Mouse (Mus musculus): ENCODE results near the gene Npas3.

Npas3 gene

DNA sequence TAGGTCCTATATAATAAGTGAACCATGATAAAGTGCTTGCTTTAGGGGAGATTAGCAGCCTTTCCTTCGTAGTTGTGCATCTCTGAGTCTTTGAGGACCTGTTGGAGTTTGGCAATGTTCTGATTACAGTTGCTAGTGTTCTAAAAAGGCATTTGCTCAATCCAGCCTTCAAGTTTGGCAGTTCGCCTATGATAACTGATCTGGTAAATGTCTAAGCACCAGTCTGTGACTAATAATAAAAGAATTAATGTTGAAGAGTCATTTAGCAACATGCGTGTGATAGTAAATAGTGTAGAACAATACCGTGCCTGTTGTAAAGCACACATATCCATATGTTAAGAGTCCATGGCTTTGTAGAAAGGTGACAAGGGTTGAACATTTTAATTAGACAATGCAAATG is 173.2 kb downstream of the Npas3 start:
- no peak for DNase-seq

- no peak for DNase-seq
Measured at GRCm38 (mm10) chr12:53423631-53424030, 175.2 kb downstream of the Npas3 start.

GRCm38 (mm10) chr12:53426006-53426405 is 177.5 kb downstream of the Npas3 start:
- no peak for DNase-seq

DNA sequence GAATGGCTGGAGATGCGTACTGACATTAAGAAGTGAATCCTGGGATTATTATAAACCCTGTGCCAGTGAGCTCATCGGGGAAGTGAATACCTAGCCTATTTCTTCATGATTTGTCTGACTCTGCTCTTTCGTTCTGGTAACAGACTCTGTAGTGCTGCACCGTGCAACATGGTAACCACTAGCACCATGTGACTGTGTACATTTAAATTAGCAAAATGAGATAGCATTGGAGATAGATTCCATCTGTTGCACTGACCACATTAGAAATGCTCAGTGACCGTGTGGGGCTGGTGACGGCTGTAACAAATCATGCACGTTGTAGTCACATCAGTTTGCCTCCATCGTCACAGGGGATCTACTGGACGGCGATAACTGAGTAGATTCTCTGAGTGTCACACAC is 178.7 kb downstream of the Npas3 start:
- no peak for DNase-seq

DNA sequence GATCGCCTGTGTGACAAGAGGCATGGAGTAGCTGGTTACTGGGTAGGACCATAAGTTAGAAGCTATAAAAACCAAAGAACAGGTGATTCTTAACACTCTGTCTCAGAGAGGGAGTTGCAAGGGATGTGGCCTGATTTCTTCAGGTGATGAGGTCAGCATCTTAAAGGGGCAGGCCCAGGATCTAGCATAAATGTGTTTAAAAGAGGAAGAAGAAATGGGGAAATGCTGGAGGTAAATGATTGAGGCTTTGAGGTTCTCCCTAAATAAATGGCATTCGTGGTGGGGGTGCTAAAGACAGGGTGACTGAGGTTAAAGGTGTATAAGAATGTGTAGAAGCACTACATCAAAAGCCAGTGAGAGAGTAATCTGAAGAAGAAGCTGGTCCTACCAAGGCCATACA is 193.6 kb downstream of the Npas3 start:
- DNase-seq, result no peak

DNA sequence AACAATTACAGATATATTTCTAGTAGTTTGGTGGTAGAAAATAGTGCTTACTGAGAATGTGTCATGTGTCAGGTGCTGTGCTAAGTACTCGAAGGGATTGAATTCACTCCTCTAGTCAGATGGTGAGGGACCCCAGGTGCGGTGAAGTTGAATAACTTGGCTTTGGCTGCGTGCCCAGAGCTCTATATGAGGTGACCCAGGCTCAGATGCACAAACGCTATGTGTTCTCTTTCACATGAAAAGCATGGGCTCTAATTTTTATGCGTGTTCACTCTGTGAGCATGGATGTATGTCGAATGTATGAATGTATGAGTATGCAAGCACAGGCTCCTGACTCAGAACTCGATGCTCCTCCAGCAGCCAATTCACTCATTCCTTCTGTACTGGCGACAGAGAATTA is 199.0 kb downstream of the Npas3 start:
- no peak for DNase-seq

GRCm38 (mm10) chr12:53448040-53448439 is 199.6 kb downstream of the Npas3 start:
- DNase-seq, result no peak

DNA sequence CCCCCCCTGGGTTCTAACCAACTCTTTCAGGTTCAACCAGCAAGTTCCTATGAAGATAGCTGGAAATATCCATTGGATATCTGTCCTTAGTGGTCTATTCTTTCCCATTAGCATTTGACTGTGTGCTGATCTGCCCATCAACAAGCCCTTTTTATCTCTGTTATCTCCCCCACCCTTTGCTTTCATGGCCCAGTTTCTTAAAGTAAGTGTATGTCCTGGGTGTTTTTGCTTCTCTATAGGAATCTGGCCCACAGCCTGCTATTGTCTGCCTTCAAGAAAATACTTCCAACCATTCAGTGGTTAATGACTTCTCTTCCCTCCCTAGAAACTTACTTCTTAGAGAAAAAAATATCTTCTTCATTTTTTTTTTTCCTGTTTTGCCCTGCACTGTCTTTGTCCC is 219.1 kb downstream of the Npas3 start:
- DNase-seq, result no peak

DNA sequence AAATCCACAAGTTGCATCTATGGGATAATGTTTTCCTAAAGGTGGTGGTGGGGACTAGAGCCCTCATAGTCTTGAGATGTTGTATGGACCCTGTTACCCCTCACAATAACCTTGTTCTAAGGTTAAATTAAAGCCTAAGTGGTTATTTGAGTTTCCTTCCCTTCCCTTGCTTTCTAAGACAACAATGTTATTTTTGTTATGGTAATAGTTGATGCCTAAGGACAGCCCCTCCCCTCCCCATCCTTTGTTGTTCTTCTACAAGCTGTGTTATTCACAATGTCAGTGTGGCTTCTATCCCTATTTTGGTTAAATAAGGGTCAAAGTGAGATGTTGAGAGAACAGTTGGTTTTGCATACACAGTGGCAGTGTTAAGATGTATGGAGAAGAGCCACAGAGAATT is 226.0 kb downstream of the Npas3 start:
- no peak for DNase-seq

GRCm38 (mm10) chr12:53484924-53485323 is 236.4 kb downstream of the Npas3 start:
- no peak for DNase-seq

GRCm38 (mm10) chr12:53496386-53496785 is 247.9 kb downstream of the Npas3 start:
- DNase-seq, result no peak

GRCm38 (mm10) chr12:53514885-53515284 is 266.4 kb downstream of the Npas3 start:
- DNase-seq, result no peak

GRCm38 (mm10) chr12:53519556-53519955 is 271.1 kb downstream of the Npas3 start:
- peak; percentile 64 for DNase-seq

- no peak for DNase-seq
Measured at GRCm38 (mm10) chr12:53522631-53523030, 274.2 kb downstream of the Npas3 start.

GRCm38 (mm10) chr12:53527046-53527445 is 278.6 kb downstream of the Npas3 start:
- DNase-seq, result no peak

GRCm38 (mm10) chr12:53529345-53529744 is 280.9 kb downstream of the Npas3 start:
- no peak for DNase-seq

DNA sequence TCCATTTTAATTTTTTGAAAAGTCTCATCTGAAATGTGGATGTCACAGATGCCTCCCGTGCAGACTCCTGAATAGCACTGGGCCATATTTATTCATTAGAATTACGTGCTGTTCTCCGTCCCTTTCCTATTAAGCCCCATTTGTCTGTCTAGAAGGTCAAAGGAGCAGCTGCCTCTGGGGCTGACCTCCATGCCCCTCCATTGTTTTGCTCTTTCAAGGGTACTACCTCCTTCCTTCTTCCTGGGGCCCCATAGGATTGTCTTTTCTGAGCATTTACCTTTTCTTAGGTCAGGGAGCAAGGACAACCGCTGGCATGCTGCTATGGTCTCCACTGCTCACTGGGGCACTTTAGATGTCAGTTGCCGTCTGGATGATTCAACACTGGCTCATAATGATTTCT is 288.3 kb downstream of the Npas3 start:
- DNase-seq, result no peak

- DNase-seq, result no peak
Measured at GRCm38 (mm10) chr12:53556359-53556758, 307.9 kb downstream of the Npas3 start.

- peak; percentile 36 for DNase-seq
Measured at GRCm38 (mm10) chr12:53558259-53558658, 309.8 kb downstream of the Npas3 start.

DNA sequence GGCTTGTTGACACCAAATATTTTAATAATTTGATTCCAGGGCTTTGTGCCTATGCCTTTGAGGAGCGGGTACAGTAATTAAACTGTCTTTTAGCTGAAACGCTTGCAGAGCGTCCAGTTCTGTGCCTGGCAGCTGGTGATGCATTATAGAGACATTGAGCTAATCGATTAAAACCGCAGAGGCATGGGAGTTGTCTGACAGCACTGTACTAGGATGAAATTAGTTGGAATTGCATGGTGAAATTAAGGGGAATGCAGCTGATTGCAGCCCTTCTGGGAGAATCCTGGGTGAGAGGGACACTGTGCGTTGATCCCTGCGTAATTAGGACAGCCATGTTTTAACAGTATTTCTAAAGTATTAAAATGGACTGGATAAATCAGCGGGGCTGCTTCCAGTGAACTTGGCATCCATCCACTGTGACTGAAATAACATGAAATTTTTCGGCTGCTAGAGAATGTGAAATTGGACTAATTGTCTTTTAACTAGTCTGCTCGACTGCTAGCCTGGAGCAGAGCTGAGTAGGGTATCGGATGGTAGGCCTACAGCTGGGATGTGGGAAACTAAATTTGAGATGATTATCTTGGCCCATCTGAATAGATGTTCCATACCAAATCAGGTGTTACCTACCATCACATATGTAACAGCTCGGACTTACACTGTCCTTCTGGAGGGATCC is 318.4 kb downstream of the Npas3 start:
- no peak for DNase-seq

GRCm38 (mm10) chr12:53581181-53581580 is 332.7 kb downstream of the Npas3 start:
- no peak for DNase-seq

GRCm38 (mm10) chr12:53587249-53587648 is 338.8 kb downstream of the Npas3 start:
- no peak for DNase-seq

DNA sequence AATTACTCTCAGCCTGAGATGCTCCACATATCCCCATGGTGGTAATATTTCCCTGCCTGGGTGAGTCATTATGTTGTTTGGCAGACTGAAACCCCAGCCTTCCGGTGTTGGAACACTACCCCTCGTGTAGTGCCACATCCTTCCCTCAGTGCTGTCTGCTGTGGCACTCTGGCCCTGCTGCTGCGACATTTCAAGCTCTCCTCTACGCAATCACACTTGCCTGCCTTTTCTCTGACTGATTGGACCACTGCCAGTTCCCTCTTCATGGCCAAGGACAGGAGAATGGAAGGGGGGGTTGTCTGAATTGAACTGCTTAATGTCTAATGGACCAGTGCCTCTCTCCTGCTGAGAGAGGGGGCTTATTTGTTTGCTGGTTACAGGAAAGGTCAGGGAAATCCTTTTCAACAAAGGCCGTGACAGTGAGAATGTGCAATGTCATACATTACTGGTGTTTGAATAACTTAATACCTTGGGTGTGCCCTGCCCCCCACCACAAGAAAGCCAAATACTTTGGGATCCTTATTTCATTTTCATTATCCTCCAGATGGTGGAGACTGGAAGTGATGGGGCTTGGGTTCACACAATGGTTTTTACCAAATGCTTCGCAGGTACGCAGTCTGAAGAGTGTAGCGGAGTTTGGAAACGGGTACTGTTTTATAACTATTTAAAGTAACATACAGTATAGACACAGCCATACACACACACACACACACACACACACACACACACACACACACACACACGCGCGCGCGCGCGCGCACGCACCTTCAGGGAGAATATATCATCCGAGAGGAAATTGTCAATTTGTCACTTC is 339.4 kb downstream of the Npas3 start:
- peak; percentile 1 for DNase-seq

GRCm38 (mm10) chr12:53589446-53589961 is 341.0 kb downstream of the Npas3 start:
- no peak for DNase-seq
